Comparison of ENCODE assay signal across 8 mouse cellular contexts in the genomic region with DNA sequence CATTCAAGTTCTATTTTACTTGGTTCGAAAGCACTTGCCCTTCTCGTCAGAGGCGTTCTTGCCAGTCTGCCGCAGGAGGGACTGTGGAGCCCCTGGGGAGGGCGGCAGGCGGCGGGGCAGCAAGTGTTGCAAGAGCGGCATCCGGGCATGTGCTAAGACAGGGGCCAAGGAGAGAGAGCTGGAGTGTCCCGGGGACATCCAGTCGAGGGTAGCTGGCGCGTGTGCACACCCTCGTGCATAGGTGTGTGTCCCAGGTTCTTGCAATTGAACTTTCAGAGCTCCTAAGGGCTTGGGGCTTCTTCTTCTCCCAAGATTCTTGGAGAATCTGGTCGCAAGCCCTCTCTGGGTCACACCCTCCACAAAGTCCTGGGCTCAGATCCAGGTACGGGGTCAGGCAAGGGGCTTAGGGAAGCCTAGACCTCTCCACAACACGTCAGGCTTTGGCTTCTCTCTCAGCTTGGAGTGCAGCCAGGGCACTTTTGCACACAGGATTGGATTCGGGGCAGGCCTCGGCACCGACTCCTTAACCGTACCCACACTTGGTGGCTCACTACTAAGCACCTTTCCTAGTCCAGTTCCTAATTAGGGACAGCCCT. TPM values are rescaled to one million over a fixed set of nuclear protein-coding genes. Genes with fewer than 3 reads are reported as not detected.
DNase-seq lines count a peak whose midpoint lies in the region; ATAC-seq and TF ChIP-seq lines count a peak whose summit lies in the region.

No protein-coding gene starts in this region.

- peaks cover 28% of the 10 kb centered on the region for H3K4me1 ChIP-seq in limb, embryonic 11.5 days (ENCODE audit: control insufficient read depth, insufficient read depth, low read length)
- H3K4me1 ChIP-seq in midbrain, embryonic 11.5 days (ENCODE audit: control insufficient read depth, insufficient read depth, low read length), result peaks cover 21% of the 10 kb centered on the region

- peak overlapping the region; percentile 17; the same call in 1 of the 2 replicates for H3K27ac ChIP-seq in limb, embryonic 11.5 days (replicated peaks; ENCODE audit: low read depth, low read length)
- H3K27ac ChIP-seq in midbrain, embryonic 11.5 days (ENCODE audit: low read depth, low read length), result peak overlapping the region; percentile 49

- peak overlapping the region; percentile 76 for H3K4me2 ChIP-seq in limb, embryonic 11.5 days (ENCODE audit: low read depth, severe bottlenecking)
- peak overlapping the region; percentile 61 for H3K4me2 ChIP-seq in midbrain, embryonic 11.5 days

- peaks cover 20% of the 10 kb centered on the region for H3K79me2 ChIP-seq in C2C12 (ENCODE audit: control insufficient read depth, insufficient read depth)

- intact Hi-C loops in heart, postnatal 36 days (cut with DNase I), result no loop called here

- no peaks in the 10 kb centered on the region for H3K27me3 ChIP-seq in C2C12 (ENCODE audit: control insufficient read depth, insufficient read depth, insufficient read length)
- H3K27me3 ChIP-seq in limb, embryonic 11.5 days (ENCODE audit: control insufficient read depth, insufficient read depth, low read length), result peaks cover 45% of the 10 kb centered on the region
- peaks cover 48% of the 10 kb centered on the region for H3K27me3 ChIP-seq in midbrain, embryonic 11.5 days (ENCODE audit: control insufficient read depth, insufficient read depth, low read length)

- peak overlapping the region; percentile 49 for H3K4me3 ChIP-seq in C2C12 (ENCODE audit: insufficient read depth, poor library complexity, severe bottlenecking)
- H3K4me3 ChIP-seq in limb, embryonic 11.5 days (ENCODE audit: low read depth, low read length), result peak overlapping the region; percentile 44
- H3K4me3 ChIP-seq in midbrain, embryonic 11.5 days (ENCODE audit: low read depth, low read length), result peak overlapping the region; percentile 47

- peak overlapping the region; percentile 41 for H3ac ChIP-seq in C2C12 (ENCODE audit: control insufficient read depth, insufficient read length, low read depth)

- peak; percentile 75 for DNase-seq in adrenal gland, postnatal 10 days
- no peak for DNase-seq in adrenal gland, adult 8-10 months
- DNase-seq in cerebellum, postnatal 36 days, result peak; percentile 67 to 72
- peak; percentile 46 for DNase-seq in heart, postnatal 36 days
- DNase-seq in limb, embryonic 11.5 days (ENCODE audit: low spot score), result peak; percentile 64
- peak; percentile 95 for DNase-seq in midbrain, embryonic 11.5 days (ENCODE audit: low spot score, missing footprints)
- DNase-seq in thymus, postnatal 14 days, result peak; percentile 78

- no peak for ATAC-seq in limb, embryonic 11.5 days (ENCODE audit: insufficient number of reproducible peaks, low FRiP score, low TSS enrichment, low read depth)
- no peak for ATAC-seq in midbrain, embryonic 11.5 days (ENCODE audit: low FRiP score)

- peaks cover 6% of the 10 kb centered on the region for H3K36me3 ChIP-seq in C2C12 (ENCODE audit: control insufficient read depth, insufficient read depth)
- no peaks in the 10 kb centered on the region for H3K36me3 ChIP-seq in limb, embryonic 11.5 days (ENCODE audit: control insufficient read depth, insufficient read depth, low read length)
- H3K36me3 ChIP-seq in midbrain, embryonic 11.5 days (ENCODE audit: control insufficient read depth, insufficient read depth, low read length), result no peaks in the 10 kb centered on the region

- peaks cover 3% of the 10 kb centered on the region for H3K79me3 ChIP-seq in C2C12 (ENCODE audit: low read depth)

- WGBS in limb, embryonic 11.5 days, result 15% methylated on average over 21 of the region's 21 CpGs
- 20% methylated on average over 20 of the region's 21 CpGs for WGBS in midbrain, embryonic 11.5 days

- no peaks in the 10 kb centered on the region for H3K9me3 ChIP-seq in limb, embryonic 11.5 days (ENCODE audit: control insufficient read depth, low read length)
- H3K9me3 ChIP-seq in midbrain, embryonic 11.5 days (ENCODE audit: control insufficient read depth, low read length), result no peaks in the 10 kb centered on the region

- TF ChIP-seq CTCF in C2C12 (IDR thresholded peaks at IDR 0.05; ENCODE audit: control insufficient read depth, insufficient read depth, insufficient read length), result no peak

- peak overlapping the region; percentile 71 for H3K9ac ChIP-seq in limb, embryonic 11.5 days (ENCODE audit: low read length)
- peak overlapping the region; percentile 57 for H3K9ac ChIP-seq in midbrain, embryonic 11.5 days (ENCODE audit: low read length)

TF ChIP-seq in C2C12, 6 proteins besides CTCF, POLR2A, EP300 and RAD21:
- no peak for TF ChIP-seq MYOG (IDR thresholded peaks at IDR 0.05; ENCODE audit: control insufficient read depth, extremely low read depth, insufficient read length)
- TF ChIP-seq CEBPB (IDR thresholded peaks at IDR 0.05; ENCODE audit: low read depth), result no peak
- no peak for TF ChIP-seq MAX (IDR thresholded peaks at IDR 0.05)
- TF ChIP-seq MYOD1 (IDR thresholded peaks at IDR 0.05; ENCODE audit: control insufficient read depth, insufficient read length, low read depth), result no peak
- TF ChIP-seq USF1 (IDR thresholded peaks at IDR 0.05; ENCODE audit: low read depth), result no peak
- no peak for TF ChIP-seq FOSL1 (IDR thresholded peaks at IDR 0.05; ENCODE audit: insufficient read depth, low read length, poor library complexity, severe bottlenecking)

RNA-seq across cellular contexts. Expression of a gene that starts 0.5 kb away (rescaled TPM):
- total RNA-seq in adrenal gland, postnatal 10 days (2021), result 10 to 100 TPM; 63.5 to 82.8 TPM
- 10 to 100 TPM; 61.3 to 76.9 (median 66.1) TPM for total RNA-seq in adrenal gland, adult 8-10 months (2022)
- 94.2 TPM for polyA plus RNA-seq in C2C12 (2012; fragmentation: generic; extraction: Trizol)
- total RNA-seq in heart, postnatal 36 days (2021), result 10 to 100 TPM; 64.1 to 67.4 TPM
- 161 and 162 TPM in 2 replicates for polyA plus RNA-seq in limb, embryonic 11.5 days (2014; fragmentation: Nextera tagmentation; extraction: Ambion mirVana)
- 158 and 159 TPM in 2 replicates for polyA plus RNA-seq in midbrain, embryonic 11.5 days (2014; fragmentation: Nextera tagmentation; extraction: Ambion mirVana)

RNA-seq across cellular contexts. Expression of a gene that starts 0.9 kb away (rescaled TPM):
- total RNA-seq in adrenal gland, postnatal 10 days (2021), result 1 to 10 TPM; 1.6 to 6.3 TPM
- total RNA-seq in adrenal gland, adult 8-10 months (2022), result 10 to 100 TPM in 1 of 4 experiments, 1 to 10 TPM in 3; 1.4 to 11.0 (median 4.0) TPM
- 5.7 TPM for polyA plus RNA-seq in C2C12 (2012; fragmentation: generic; extraction: Trizol)
- total RNA-seq in heart, postnatal 36 days (2021), result 1 to 10 TPM in 1 of 2 experiments, under 1 TPM in 1; 0.65 to 2.5 TPM
- polyA plus RNA-seq in limb, embryonic 11.5 days (2014; fragmentation: Nextera tagmentation; extraction: Ambion mirVana), result 3.1 and 7.0 TPM in 2 replicates
- 1.4 and 2.2 TPM in 2 replicates for polyA plus RNA-seq in midbrain, embryonic 11.5 days (2014; fragmentation: Nextera tagmentation; extraction: Ambion mirVana)

RNA-seq across cellular contexts. Expression of a gene that starts 6.0 kb away (rescaled TPM):
- 1 to 10 TPM; 1.8 to 2.2 TPM for total RNA-seq in adrenal gland, postnatal 10 days (2021)
- total RNA-seq in adrenal gland, adult 8-10 months (2022), result 1 to 10 TPM; 1.6 to 4.8 (median 3.8) TPM
- polyA plus RNA-seq in C2C12 (2012; fragmentation: generic; extraction: Trizol), result 0.29 TPM
- under 1 TPM; 0.08 TPM for total RNA-seq in heart, postnatal 36 days (2021)
- 0.04 TPM in 1 of 2 replicates, not detected in the other for polyA plus RNA-seq in limb, embryonic 11.5 days (2014; fragmentation: Nextera tagmentation; extraction: Ambion mirVana)
- 0.07 and 0.10 TPM in 2 replicates for polyA plus RNA-seq in midbrain, embryonic 11.5 days (2014; fragmentation: Nextera tagmentation; extraction: Ambion mirVana)

RNA-seq across cellular contexts. Expression of a gene that starts 17.9 kb away (rescaled TPM):
- 100 to 1,000 TPM; 266 to 285 TPM for total RNA-seq in adrenal gland, postnatal 10 days (2021)
- total RNA-seq in adrenal gland, adult 8-10 months (2022), result 100 to 1,000 TPM; 149 to 331 (median 215) TPM
- polyA plus RNA-seq in C2C12 (2012; fragmentation: generic; extraction: Trizol), result 340 TPM
- 100 to 1,000 TPM; 215 to 227 TPM for total RNA-seq in heart, postnatal 36 days (2021)
- polyA plus RNA-seq in limb, embryonic 11.5 days (2014; fragmentation: Nextera tagmentation; extraction: Ambion mirVana), result 324 and 330 TPM in 2 replicates
- 385 TPM in 2 replicates for polyA plus RNA-seq in midbrain, embryonic 11.5 days (2014; fragmentation: Nextera tagmentation; extraction: Ambion mirVana)

RNA-seq across cellular contexts. Expression of a gene that starts 28.8 kb away (rescaled TPM):
- total RNA-seq in adrenal gland, postnatal 10 days (2021), result 10 to 100 TPM; 18.0 to 22.7 TPM
- 10 to 100 TPM; 22.6 to 35.3 (median 30.6) TPM for total RNA-seq in adrenal gland, adult 8-10 months (2022)
- 28.8 TPM for polyA plus RNA-seq in C2C12 (2012; fragmentation: generic; extraction: Trizol)
- total RNA-seq in heart, postnatal 36 days (2021), result 10 to 100 TPM; 14.3 to 14.6 TPM
- 40.0 and 40.6 TPM in 2 replicates for polyA plus RNA-seq in limb, embryonic 11.5 days (2014; fragmentation: Nextera tagmentation; extraction: Ambion mirVana)
- 29.0 and 31.6 TPM in 2 replicates for polyA plus RNA-seq in midbrain, embryonic 11.5 days (2014; fragmentation: Nextera tagmentation; extraction: Ambion mirVana)
